Mouse (Mus musculus): ENCODE results near the gene Kcnf1. TPM values are rescaled to one million over a fixed set of nuclear protein-coding genes. Genes with fewer than 3 reads are reported as not detected.

Kcnf1 gene
- total RNA-seq (2022): 10 to 100 TPM in 1 of 4 experiments, 1 to 10 TPM in 3; 1.1 to 11.7 (median 2.7) TPM

GRCm38 (mm10) chr12:17176757-17177092 is at the start of gene Kcnf1:
TSS of gene Kcnf1 (minus strand) at chr12:17176888.
- DNase-seq (ENCODE audit: low spot score in 2 of 2): no peak

DNA sequence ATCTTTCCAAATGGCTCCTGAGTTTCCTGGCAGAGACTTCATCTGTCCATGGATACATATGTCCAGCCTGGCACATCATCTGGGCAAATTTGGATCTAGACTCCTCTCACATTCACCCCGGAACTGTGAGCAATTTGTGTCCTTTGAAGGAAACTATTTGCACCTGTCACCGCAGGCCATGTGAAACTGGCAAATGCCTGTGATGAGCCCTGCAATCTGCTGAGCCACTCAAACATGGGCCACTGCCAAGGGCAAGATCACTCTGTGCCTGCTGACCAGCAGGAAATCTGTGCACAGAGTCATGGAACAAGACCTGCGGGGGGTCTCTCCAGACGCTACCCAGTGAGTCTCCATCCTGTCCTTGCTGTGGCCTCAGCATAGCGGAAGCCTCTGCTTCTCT is 48.3 kb upstream of the Kcnf1 start:
- DNase-seq (ENCODE audit: low spot score in 2 of 2): peak; percentile 71 to 73

GRCm38 (mm10) chr12:17223050-17223449 is 46.4 kb upstream of the Kcnf1 start:
- DNase-seq (ENCODE audit: low spot score in 2 of 2): no peak

DNA sequence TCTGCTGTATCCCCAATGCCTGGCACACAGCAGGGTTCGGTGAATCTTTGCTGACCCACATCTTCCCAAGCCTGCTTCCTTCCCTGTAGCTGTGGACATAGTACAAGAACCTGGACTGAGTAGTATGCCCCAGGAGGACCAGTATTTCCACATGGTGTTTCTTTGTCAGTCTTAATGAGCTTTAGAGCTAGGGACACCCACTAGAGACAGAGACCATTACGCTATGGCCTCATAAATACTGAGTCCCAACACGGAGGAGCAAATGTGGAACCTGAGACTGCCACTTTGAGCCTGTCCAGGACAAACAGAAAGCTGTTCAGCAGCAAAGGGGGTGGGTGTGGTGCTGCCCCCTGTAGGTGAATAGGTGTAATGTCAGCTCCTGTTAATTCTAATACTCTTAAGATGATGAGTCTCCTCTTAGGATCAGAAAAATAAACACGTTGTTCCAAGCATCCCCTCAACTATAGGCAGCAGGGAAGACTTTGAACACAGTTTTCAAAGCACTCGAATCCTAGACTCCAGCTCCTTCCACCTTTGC is 45.3 kb upstream of the Kcnf1 start:
- DNase-seq (ENCODE audit: low spot score in 2 of 2): no peak

GRCm38 (mm10) chr12:17220631-17221030 is 43.9 kb upstream of the Kcnf1 start:
- DNase-seq (ENCODE audit: low spot score in 2 of 2): peak in 1 of 2 experiments; percentile 28

DNA sequence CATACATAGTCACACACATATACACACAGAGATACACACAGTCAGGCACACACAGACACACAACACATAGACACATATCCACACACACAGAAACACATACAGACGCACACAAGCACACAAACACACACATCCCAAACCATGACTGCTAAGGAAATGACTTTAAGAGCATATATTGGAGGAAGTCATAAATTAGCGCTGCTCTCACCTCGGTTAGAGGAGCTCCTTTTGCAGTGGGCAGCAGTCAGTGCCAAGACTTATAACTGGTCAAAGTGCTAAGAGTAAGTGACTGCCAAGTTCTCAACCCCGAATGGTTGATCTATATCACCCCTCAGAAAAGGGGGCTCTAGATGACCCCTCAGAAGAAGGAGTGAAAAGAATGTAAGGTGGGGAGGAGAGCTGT is 42.4 kb upstream of the Kcnf1 start:
- no peak for DNase-seq (ENCODE audit: low spot score in 2 of 2)

DNA sequence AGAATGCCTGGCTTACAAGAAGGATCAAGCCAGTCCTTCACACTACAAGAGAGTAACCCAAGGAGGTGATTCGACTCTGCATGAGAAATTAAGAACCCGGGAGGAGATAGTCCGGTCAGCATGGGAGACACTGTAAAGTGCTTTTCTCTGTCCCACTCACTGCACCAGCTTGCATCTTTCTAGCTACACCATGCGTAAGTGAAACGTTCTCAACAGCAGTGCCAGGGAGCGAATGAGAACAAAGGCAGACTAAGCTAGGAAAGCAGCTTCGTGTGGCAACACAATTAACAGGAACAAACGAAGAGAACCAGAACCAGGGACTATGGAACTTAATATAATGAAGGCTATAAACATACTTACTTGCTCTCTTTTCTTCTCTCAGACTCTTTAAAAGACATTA is 41.7 kb upstream of the Kcnf1 start:
- no peak for DNase-seq (ENCODE audit: low spot score in 2 of 2)

- no peak for DNase-seq (ENCODE audit: low spot score in 2 of 2)
These were observed 39.1 kb upstream of the Kcnf1 start for GRCm38 (mm10) chr12:17215751-17216150.

GRCm38 (mm10) chr12:17202492-17203322 is 26.0 kb upstream of the Kcnf1 start:
- no peak for DNase-seq (ENCODE audit: low spot score in 2 of 2)

- DNase-seq (ENCODE audit: low spot score in 2 of 2): no peak
These were observed 21.9 kb upstream of the Kcnf1 start for GRCm38 (mm10) chr12:17198621-17199020.

DNA sequence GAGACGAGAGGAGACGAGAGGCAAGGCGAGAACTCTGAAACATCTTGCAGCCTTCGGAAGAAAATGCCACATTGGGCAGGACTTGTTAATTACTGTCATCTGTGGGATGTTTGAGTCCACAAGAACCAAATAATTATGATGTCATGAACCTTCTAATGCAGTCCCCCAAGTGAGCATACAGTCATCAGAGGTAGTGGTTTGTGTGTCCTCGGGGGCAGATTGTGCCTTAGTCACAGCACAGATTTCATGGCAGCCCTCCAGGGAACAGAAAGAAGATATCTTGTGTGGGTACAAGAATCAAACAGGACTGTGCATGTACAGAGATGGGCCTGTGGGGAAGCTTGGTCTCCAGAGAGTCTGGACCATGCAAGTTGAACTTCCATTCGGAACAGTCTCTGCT is 17.5 kb upstream of the Kcnf1 start:
- DNase-seq (ENCODE audit: low spot score in 2 of 2): no peak

DNA sequence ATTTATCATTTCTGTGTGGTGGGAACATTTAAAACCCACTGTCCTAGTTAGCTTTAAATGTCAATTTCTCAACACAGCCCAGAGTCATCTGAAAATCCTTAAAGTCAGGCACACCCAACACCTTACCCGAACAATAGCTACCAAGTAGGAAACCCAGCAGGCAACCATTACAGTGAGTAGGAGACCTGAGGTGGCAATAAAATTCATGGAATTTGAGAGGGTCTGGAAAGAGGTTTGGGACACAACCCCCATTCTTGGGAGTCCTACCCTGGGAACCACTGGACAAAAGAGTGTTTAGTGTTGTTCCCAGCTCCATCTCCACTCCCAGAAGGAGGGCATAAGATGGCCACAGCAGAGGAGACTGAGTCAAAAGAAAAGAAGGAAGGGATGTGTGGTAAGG is 16.6 kb upstream of the Kcnf1 start:
- DNase-seq (ENCODE audit: low spot score in 2 of 2): no peak

DNA sequence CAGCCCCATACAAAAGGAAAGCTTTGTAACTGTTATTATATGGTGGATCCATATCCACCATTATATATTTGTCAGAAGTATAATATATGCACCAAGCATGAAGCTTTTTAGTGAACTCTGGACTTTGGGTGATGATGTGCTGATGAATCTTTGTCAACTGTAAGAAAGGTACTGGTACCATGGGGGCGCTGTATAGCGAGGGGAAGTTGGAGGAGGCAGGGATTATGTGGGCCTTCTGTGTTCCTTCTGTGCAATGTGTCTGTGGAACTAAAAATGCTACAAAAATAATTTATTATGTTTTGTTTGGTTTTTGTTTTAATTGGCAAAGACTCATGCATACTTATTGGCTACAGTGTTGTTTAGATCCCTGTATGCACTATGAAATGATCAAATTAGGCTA is 16.2 kb upstream of the Kcnf1 start:
- DNase-seq (ENCODE audit: low spot score in 2 of 2): no peak

DNA sequence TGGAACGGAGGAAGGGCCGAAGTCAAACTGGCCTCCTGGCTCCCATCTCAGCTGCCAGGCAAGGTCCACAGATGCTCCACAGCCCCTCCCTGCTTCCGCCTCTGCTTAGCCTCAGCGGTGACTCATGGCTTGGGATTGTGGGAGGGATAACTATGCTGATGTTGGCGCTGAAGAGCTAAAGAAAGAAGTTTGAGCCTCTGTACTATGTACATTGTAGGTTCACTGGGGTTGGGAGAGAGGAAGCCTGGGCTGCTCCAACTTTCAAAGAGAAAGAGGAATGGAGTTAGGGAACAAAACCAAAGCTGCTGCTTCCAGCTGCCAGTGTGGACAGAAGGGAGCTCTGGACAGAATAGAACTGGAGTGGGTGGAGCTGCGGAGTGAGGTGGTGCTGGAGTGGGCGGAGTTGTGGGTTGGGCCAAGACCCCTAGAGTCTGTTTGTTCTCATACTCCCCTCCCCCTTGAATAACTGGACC is 7.7 kb upstream of the Kcnf1 start:
- no peak for DNase-seq (ENCODE audit: low spot score in 2 of 2)

DNA sequence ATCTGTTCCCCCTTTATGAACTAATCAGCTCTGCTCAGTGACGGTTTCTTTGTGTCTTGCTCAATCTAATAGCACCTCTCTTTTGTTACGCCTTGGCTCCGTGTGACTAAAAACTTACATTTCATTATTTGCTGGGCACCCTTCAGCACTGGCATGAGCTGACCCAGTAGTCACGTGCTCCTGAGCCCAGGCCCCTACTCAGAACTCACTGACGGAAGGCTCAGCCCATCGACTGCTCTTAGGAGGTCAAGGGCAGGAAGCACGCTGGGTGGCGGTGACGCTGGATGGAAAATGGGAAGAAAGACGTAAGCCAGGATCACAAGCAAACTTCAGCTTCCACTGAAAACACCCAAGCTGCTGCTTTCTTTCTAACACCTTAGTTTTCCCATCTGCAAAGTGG is 7.1 kb upstream of the Kcnf1 start:
- no peak for DNase-seq (ENCODE audit: low spot score in 2 of 2)

GRCm38 (mm10) chr12:17176041-17176756 is 489 bp downstream of the Kcnf1 start:
- DNase-seq (ENCODE audit: low spot score in 2 of 2): no peak

DNA sequence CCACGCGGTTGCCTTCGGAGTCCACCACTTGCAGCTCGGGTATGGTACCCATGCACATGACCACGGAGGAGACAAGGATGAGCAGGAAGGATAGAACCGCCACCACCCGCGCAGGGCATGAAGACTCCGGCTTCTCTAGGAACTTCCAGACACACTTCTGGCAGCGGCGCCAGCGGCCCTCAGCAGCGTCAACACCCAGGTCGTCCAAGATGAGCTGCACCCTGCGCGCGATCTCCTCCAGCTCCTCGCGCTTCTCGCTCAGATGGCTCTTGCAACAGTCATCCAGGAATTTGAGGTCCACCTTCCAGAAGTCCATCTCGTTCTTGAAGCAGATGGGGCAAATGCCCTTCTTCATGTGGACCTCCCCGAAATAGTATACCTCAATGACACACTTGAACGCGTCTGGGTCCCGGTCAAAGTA is 1.1 kb downstream of the Kcnf1 start:
- DNase-seq (ENCODE audit: low spot score in 2 of 2): peak in 1 of 2 experiments; percentile 25

DNA sequence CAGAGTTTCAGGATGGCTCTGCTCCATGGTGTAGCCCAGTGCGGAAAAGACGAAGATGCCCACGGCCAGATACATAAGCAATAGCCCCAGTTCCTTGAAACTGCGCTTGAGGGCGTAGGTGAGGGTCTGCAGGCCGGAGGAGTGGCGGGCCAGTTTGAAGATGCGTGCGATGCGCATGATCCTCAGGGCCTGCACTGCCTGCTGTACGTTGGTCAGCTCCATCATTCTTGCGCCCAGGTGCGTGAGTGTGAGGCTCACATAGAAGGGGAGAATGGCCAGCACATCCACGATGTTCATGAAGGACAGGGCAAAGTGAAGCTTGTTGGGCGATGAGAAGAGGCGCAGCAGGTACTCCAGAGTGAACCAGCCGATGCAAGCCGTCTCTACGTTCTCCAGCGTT is 1.6 kb downstream of the Kcnf1 start:
- DNase-seq (ENCODE audit: low spot score in 2 of 2): no peak

DNA sequence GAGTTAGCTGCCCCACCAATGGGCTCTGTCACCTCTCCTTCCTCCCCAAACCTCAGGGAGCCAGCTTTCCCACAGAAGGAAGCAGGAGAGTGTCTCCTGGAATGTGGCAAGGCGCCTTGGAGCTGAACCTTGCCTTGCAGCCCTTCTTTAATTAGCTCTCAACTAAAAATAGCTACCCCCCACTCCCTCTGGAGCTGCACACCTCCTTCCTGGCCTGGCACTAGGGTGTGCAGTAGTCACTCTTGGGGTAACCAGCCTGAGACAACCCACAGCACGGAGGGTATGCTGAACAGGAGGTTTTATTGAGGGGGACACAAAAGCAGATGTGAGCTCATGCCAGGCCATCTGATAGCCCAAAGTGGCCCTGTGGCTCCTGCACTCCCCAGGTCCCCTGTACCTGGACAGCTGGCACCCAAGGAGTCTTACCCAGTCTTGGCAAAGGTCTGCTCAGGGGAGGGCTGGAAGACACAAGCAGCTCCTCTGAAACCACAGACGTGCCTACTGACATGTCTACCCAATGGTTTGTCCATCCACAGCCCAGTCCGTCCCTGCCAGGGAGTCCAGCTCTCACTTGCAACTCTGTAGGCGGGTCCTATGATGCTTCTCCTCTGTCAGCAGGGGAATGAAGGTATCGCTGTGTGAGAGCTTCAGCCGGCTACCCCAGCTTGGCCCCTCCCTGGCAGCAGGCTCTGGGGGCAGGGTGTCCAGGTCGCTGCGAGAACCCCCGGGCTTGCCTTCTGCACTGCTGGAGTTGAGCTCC is 2.4 kb downstream of the Kcnf1 start:
- peak; percentile 42 to 59 for DNase-seq (ENCODE audit: low spot score in 2 of 2)

GRCm38 (mm10) chr12:17170406-17170805 is 6.3 kb downstream of the Kcnf1 start:
- DNase-seq (ENCODE audit: low spot score in 2 of 2): no peak

GRCm38 (mm10) chr12:17166116-17166515 is 10.6 kb downstream of the Kcnf1 start:
- DNase-seq (ENCODE audit: low spot score in 2 of 2): no peak

DNA sequence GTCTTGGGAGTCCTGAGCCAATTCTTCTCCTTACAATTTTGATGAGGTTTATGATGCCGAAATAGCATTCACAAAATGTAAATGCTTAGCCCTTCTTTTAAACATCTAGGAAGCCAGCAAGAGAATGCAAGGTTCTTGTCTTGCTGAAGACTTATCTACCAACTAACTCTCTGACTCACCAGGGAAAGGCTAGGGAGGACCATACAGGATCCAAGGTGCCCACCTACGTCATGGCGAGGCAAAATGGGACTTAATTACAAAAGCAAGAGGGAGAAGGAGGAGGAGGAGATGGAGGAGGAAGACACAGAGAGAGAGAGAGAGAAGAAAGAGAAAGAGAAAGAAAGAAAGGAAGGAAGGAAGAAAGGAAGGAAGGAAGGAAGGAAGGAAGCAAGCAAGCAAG is 12.7 kb downstream of the Kcnf1 start:
- no peak for DNase-seq (ENCODE audit: low spot score in 2 of 2)
